Mouse (Mus musculus): ENCODE results near the gene Nampt.

- TF ChIP-seq CTCF (IDR thresholded peaks at IDR 0.05; ENCODE audit: low read depth) = no peak
- no peak for TF ChIP-seq EP300 (IDR thresholded peaks at IDR 0.05; ENCODE audit: low read depth)
These were observed 44.8 kb upstream of the Nampt start for GRCm38 (mm10) chr12:32774592-32774991.

Measured in liver, embryonic 14.5 days (tissue).